Mouse (Mus musculus) gastrocnemius, adult 2 months (tissue): ENCODE measurements around the gene Csnk1g1. TPM values are rescaled to one million over a fixed set of nuclear protein-coding genes. Genes with fewer than 3 reads are reported as not detected.

Experiments
- DNase-seq: peaks from one replicate; pipeline ENCODE4 v3.0.0; 2022
- H3K27ac ChIP-seq: fragments of 200-600 bp; 2 replicates; pipeline ENCODE4 v1.8.1; 2022; ENCODE audit warnings: mild to moderate bottlenecking
- H3K4me3 ChIP-seq: fragments of 200-600 bp; 2 replicates; pipeline ENCODE4 v1.8.1; 2022; ENCODE audit warnings: mild to moderate bottlenecking, moderate library complexity
- CTCF ChIP-seq: fragments of 200-600 bp; IDR thresholded peaks from 2 replicates; pipeline ENCODE4 v1.8.1; 2022; ENCODE audit warnings: antibody characterized with exemption, mild to moderate bottlenecking, moderate library complexity
- intact Hi-C: fragments of 180-260 bp; cut with DNase I; formaldehyde crosslinking; loops from one replicate; pipeline ENCODE4 v1.15.1; 2025
- total RNA-seq, 2 experiments: library from RNA; stranded (reverse); gene quantifications; 2 replicates each; pipeline ENCODE4 v1.2.3; 2021

The Csnk1g1 gene
- total RNA-seq, 2 experiments from 2014 or later: 7.9 to 8.0 TPM

GRCm38 (mm10) chr9:65928456-65928855, 19.7 kb downstream of the Csnk1g1 start:
- no peak overlapping the region for H3K4me3 ChIP-seq
- TF ChIP-seq CTCF: no peak
- H3K27ac ChIP-seq: no peak overlapping the region
- intact Hi-C loops: no loop called here
- no peak for DNase-seq

DNA sequence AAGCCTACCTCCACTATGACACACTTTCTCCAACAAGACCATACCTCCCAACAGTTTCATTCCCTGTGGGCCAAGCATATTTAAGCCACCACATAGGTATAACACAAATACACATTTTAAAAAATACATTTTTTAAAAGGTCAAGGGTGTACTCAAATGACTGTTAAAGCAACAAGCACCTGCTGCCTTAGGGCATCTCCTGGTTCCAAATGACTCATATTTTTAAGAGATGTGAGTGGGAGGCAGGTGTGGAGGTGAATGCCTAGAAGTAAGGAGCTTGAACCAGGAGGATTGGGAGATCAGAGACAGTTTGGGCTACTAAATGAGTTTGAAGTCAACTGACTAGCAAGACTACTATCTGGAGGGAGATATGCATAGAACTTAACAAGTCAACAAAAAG, 21.1 kb downstream of the Csnk1g1 start:
- no peak for TF ChIP-seq CTCF
- Histone ChIP-seq H3K27ac (no peak overlapping the region), H3K4me3 (no peak overlapping the region)
- DNase-seq: no peak
- intact Hi-C loops: no loop called here

GRCm38 (mm10) chr9:65937566-65937965, 28.8 kb downstream of the Csnk1g1 start:
- intact Hi-C loops: no loop called here
- H3K27ac ChIP-seq: no peak overlapping the region
- no peak for DNase-seq
- TF ChIP-seq CTCF: no peak
- H3K4me3 ChIP-seq: no peak overlapping the region

DNA sequence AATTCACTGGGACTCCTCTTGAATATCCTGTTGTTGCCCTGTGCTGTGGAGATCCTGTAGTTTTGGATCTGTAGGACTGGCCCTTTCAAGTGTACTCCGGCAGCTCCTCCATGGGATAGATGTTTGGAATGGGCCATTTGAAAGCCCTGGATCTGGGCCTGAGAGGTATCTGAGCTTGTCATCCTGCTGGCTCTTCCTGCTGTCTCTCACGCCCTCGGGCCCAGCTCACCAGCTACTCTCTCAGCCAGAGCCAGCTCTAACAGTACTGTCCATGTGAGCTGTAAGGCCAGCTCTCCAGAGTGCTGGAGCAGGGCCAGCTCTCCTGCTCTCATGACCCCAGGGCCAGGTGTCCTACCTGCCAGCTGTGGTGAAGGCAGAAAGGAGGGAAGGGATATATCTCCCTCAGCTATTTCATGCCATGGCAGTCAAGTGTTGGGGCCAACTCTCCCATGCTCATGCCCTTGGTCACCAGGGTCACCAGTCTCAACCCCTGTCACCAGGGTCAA, 42.4 kb downstream of the Csnk1g1 start:
- Histone ChIP-seq H3K27ac (no peak overlapping the region), H3K4me3 (no peak overlapping the region)
- TF ChIP-seq CTCF: no peak
- intact Hi-C loops: no loop called here
- DNase-seq: peak; percentile 21

DNA sequence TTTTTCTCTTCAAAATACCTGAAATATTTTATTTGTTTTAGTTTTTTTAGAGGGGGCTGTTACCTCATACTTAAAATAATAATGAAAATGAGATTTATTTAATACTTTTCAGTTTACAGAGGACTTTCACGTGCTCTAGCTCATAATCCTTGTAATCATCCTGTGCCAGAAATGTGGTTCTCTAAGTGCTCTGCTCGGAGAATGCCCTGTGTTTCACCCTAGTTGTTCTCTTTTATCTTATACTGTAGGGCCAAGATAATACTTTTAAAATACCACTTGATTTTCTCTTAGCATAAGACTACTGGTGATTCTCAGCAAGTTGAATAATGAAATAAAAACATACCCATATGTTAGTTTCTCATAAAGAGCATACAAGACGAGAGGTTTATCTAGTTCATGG, 61.3 kb downstream of the Csnk1g1 start:
- DNase-seq: no peak
- no peak for TF ChIP-seq CTCF
- no peak overlapping the region for H3K4me3 ChIP-seq
- no peak overlapping the region for H3K27ac ChIP-seq
- intact Hi-C loops: no loop called here

DNA sequence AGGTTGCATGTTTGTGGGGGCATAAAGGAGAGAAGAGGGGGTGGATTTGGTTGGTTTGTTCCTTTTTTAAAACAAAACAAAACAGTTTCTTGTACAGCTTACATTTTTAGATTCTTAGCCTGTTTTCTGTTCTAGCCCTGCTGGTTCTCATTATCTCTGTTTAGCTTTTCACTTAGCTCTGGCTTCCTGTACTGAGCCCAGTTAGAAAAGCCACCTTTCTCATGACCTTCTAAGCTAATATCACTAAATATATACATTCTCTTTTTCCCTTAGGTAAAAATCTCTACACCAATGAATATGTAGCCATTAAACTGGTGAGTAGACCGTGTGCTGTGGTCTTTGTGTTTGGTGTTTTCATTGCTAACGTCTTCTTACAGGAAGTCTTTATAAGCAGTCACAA, 64.5 kb downstream of the Csnk1g1 start:
- Histone ChIP-seq H3K27ac (no peak overlapping the region), H3K4me3 (no peak overlapping the region)
- TF ChIP-seq CTCF: no peak
- no peak for DNase-seq
- intact Hi-C loops: no loop called here

DNA sequence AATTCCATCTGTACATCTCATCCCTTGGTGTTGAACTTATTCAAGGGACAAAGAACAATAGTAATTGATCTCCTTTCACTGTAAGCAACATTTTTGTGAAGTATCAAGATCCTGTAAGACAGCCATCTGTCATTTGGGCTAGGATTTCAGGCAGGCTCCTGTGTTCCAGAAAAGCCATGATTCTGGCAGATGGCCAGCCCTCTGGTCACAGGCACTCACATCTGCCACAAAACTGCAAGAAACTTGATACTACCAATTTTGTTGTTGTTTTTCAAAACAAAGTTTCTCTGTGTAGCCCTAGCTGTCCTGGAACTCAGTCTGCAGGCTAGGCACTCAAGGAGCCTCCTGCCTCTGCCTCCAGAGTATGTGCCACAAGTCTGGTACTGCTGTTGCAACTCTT, 67.2 kb downstream of the Csnk1g1 start:
- intact Hi-C loops: no loop called here
- H3K27ac ChIP-seq: no peak overlapping the region
- peak; percentile 53 for DNase-seq
- TF ChIP-seq CTCF: no peak
- no peak overlapping the region for H3K4me3 ChIP-seq

DNA sequence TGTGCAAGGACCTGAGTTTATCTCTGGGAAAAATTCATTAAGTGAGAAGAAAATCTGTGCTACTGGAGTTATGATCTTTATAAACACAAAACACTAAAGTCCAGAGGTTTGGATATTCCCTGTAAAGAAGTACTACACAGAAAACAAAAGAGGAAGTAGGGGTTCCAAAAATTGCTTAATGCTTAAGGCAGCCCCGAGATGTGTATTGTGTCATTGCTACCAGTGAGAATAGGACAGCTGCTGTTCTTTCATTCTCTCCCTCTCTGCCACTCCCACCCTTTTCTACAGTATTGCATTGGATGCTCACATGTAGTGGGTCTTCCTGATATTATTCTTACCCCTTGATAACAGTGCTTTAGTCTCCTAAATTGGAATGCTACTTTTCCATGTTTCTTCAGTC, 74.1 kb downstream of the Csnk1g1 start:
- Histone ChIP-seq H3K4me3 (no peak overlapping the region), H3K27ac (no peak overlapping the region)
- no peak for TF ChIP-seq CTCF
- no peak for DNase-seq
- intact Hi-C loops: no loop called here

DNA sequence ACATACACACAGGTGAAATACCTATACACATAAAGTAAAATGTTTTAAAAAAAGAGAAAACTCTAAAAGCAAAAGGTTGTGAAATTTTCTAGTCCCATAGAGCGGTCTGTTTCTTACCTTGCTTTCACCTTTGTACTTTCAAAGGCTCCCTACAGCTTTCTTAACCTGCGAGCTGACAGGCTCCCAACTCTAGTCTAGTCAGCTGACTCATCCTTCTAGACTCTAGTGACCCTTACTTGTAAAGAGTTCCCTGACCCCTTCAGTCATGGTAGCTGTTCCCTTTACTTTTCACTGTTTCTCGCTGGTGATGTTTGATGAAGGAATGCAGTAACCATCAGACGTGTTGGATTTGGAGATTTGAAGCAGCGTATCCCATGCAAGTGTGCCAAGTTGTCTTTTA, 78.3 kb downstream of the Csnk1g1 start:
- no peak for TF ChIP-seq CTCF
- no peak for DNase-seq
- no peak overlapping the region for H3K27ac ChIP-seq
- intact Hi-C loops: no loop called here
- H3K4me3 ChIP-seq: no peak overlapping the region

GRCm38 (mm10) chr9:65995603-65996376, 87.1 kb downstream of the Csnk1g1 start:
- DNase-seq: no peak
- intact Hi-C loops: no loop called here
- TF ChIP-seq CTCF: no peak
- Histone ChIP-seq H3K27ac (no peak overlapping the region), H3K4me3 (no peak overlapping the region)

- H3K4me3 ChIP-seq: peak overlapping the region; percentile 15; the same call in 1 of the 2 replicates
- DNase-seq: no peak
- no peak for TF ChIP-seq CTCF
- intact Hi-C loops: no loop called here
- peak overlapping the region; percentile 62 for H3K27ac ChIP-seq
Measured at GRCm38 (mm10) chr9:65998965-65999364, 90.2 kb downstream of the Csnk1g1 start.

DNA sequence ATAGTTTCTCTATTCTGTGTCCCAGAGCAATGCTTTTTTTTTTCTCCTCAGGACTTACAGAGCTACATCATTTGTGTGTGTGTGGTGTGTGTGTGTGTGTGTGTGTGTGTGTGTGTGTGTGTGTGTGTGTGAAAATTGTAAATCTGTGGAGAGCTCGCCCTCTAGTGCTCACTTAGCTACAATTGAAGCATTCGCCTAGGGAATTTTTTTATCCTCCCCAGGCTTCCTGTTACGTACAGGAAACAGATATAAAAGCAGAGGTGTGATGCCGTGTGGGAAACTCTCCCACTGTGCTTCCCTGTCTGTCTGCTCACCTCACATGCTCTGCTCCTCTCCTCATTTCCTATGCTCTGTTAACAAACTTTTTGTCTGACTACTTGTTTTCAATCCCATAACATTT, 95.7 kb downstream of the Csnk1g1 start:
- Histone ChIP-seq H3K4me3 (peak overlapping the region; percentile 16; the same call in 1 of the 2 replicates), H3K27ac (peak overlapping the region; percentile 38; the same call in 1 of the 2 replicates)
- TF ChIP-seq CTCF: peak; percentile 44
- intact Hi-C loops: no loop called here
- peak; percentile 35 for DNase-seq

- TF ChIP-seq CTCF: no peak
- intact Hi-C loops: loop anchor here (5.0 kb wide), 1 partner anchor 100 kb away; the partner anchor contains the start of genes Csnk1g1 and Trip4
- Histone ChIP-seq H3K4me3 (no peak overlapping the region), H3K27ac (no peak overlapping the region)
- no peak for DNase-seq
Measured at GRCm38 (mm10) chr9:66007603-66008202, 99.0 kb downstream of the Csnk1g1 start.
